Comparison of ENCODE assay signal across 20 mouse cellular contexts in genomic region chr4:47083824-47084223, GRCm38 (mm10). TPM values are rescaled to one million over a fixed set of nuclear protein-coding genes. Genes with fewer than 3 reads are reported as not detected.
"Had no signal": no experiment of that assay in that cellular context is flagged by ENCODE, and none has a peak within 500 bp of the region (broad histone marks: within the 10 kb centered on the region; RNA-seq: fewer than 3 reads in every experiment).

No protein-coding gene starts in this region.

- H3K9me3 ChIP-seq: liver, embryonic 12.5 days; midbrain, embryonic 10.5 days; midbrain, embryonic 13.5 days; midbrain, embryonic 15.5 days; neural tube, embryonic 13.5 days; neural tube, embryonic 15.5 days had no signal

- H3K36me3 ChIP-seq: liver, embryonic 12.5 days; midbrain, embryonic 10.5 days; midbrain, embryonic 13.5 days; midbrain, embryonic 15.5 days; neural tube, embryonic 13.5 days; neural tube, embryonic 15.5 days had no signal

- H3K27me3 ChIP-seq: midbrain, embryonic 13.5 days; midbrain, embryonic 15.5 days; neural tube, embryonic 13.5 days; neural tube, embryonic 15.5 days had no signal

- H3K4me3 ChIP-seq: liver, embryonic 12.5 days; midbrain, embryonic 10.5 days; midbrain, embryonic 13.5 days; midbrain, embryonic 15.5 days; myocyte; neural tube, embryonic 13.5 days; neural tube, embryonic 15.5 days had no signal

- H3K9ac ChIP-seq: liver, embryonic 12.5 days; liver, embryonic 14.5 days; lung, embryonic 14.5 days; midbrain, embryonic 13.5 days; midbrain, embryonic 15.5 days; neural tube, embryonic 13.5 days; neural tube, embryonic 15.5 days had no signal

- H3K4me1 ChIP-seq: liver, embryonic 12.5 days; midbrain, embryonic 10.5 days; midbrain, embryonic 13.5 days; midbrain, embryonic 15.5 days; neural tube, embryonic 13.5 days; neural tube, embryonic 15.5 days had no signal

- DNase-seq: lung, adult 18-20 months; lung, embryonic 14.5 days; lung, postnatal 10 days; lung, postnatal 4 days; retina, postnatal 1 day; right cerebral cortex, adult 18-20 months; right cerebral cortex, postnatal 25 days; right cerebral cortex, postnatal 4 days; spleen, adult 18-20 months; thymus, adult 18-20 months; thymus, postnatal 25 days; thymus, postnatal 4 days had no signal

- H3K4me2 ChIP-seq: liver, embryonic 12.5 days; lung, embryonic 14.5 days; midbrain, embryonic 13.5 days; midbrain, embryonic 15.5 days; neural tube, embryonic 13.5 days; neural tube, embryonic 15.5 days had no signal

- ATAC-seq: liver, embryonic 12.5 days; midbrain, embryonic 13.5 days; midbrain, embryonic 15.5 days had no signal

- H3K27ac ChIP-seq: liver, embryonic 12.5 days; liver, embryonic 14.5 days; midbrain, embryonic 10.5 days; midbrain, embryonic 13.5 days; midbrain, embryonic 15.5 days; neural tube, embryonic 13.5 days; neural tube, embryonic 15.5 days had no signal

RNA-seq across cellular contexts. Expression of gene Galnt12, which starts 7.9 kb away (rescaled TPM):
- polyA plus RNA-seq: myocyte had no signal
